Mouse (Mus musculus) limb, embryonic 11.5 days (tissue): ENCODE measurements around the gene Krba1. TPM values are rescaled to one million over a fixed set of nuclear protein-coding genes. Genes with fewer than 3 reads are reported as not detected.

ENCODE experiments used
- ATAC-seq: fragments of 200-750 bp; cut with Nextera tagmentation; 2 replicates; pipeline ENCODE4 v1.8.0; 2017; ENCODE audit warnings: low read depth; ENCODE audit not compliant: insufficient number of reproducible peaks, low FRiP score, low TSS enrichment
- DNase-seq: peaks from one replicate; pipeline ENCODE4 v3.0.0-alpha.2; 2015; ENCODE audit warnings: low spot score
- H3K27ac ChIP-seq: fragments of 300-500 bp; sonication (generic); replicated peaks from 2 replicates; pipeline ENCODE4 v1.5.1; 2014; ENCODE audit warnings: low read depth, mild to moderate bottlenecking, low read length
- H3K27me3 ChIP-seq: fragments of 300-500 bp; sonication (generic); 2 replicates; pipeline ENCODE4 v1.6.1; 2014; ENCODE audit warnings: mild to moderate bottlenecking, low read length, mixed read lengths; ENCODE audit not compliant: control insufficient read depth, insufficient read depth
- H3K36me3 ChIP-seq: fragments of 300-500 bp; sonication (generic); 2 replicates; pipeline ENCODE4 v1.6.1; 2014; ENCODE audit warnings: mild to moderate bottlenecking, low read length, moderate library complexity, mixed read lengths; ENCODE audit not compliant: control insufficient read depth, insufficient read depth
- H3K4me1 ChIP-seq: fragments of 300-500 bp; sonication (generic); 2 replicates; pipeline ENCODE4 v1.6.1; 2014; ENCODE audit warnings: low read length, mixed read lengths; ENCODE audit not compliant: control insufficient read depth, insufficient read depth
- H3K4me2 ChIP-seq: fragments of 300-500 bp; sonication (generic); 2 replicates; pipeline ENCODE4 v1.6.1; 2014; ENCODE audit warnings: low read depth, mild to moderate bottlenecking, moderate library complexity; ENCODE audit not compliant: severe bottlenecking
- H3K4me3 ChIP-seq: fragments of 300-500 bp; sonication (generic); 2 replicates; pipeline ENCODE4 v1.5.1; 2014; ENCODE audit warnings: low read depth, low read length
- H3K9ac ChIP-seq: fragments of 300-500 bp; sonication (generic); 2 replicates; pipeline ENCODE4 v1.6.1; 2014; ENCODE audit warnings: mild to moderate bottlenecking, low read length
- H3K9me3 ChIP-seq: fragments of 300-500 bp; sonication (generic); 2 replicates; pipeline ENCODE4 v1.6.1; 2016; ENCODE audit warnings: low read length; ENCODE audit not compliant: control insufficient read depth
- WGBS: fragments of 180-500 bp; shearing (Covaris S2); extraction: QIAGEN DNeasy Blood & Tissue Kit; methylation state at CpG from one replicate; pipeline ENCODE4 v1.1.7; 2014; 5-methylcytosine and 5-hydroxymethylcytosine counted together
- polyA plus RNA-seq: library from polyadenylated mRNA; unstranded; fragments of >200 nt; fragmentation: Nextera tagmentation; extraction: Ambion mirVana; gene quantifications from 2 replicates; pipeline ENCODE4 v1.2.1, GENCODE M21; 2014

The Krba1 gene
- polyA plus RNA-seq, result 25.2 and 25.5 TPM in 2 replicates

DNA sequence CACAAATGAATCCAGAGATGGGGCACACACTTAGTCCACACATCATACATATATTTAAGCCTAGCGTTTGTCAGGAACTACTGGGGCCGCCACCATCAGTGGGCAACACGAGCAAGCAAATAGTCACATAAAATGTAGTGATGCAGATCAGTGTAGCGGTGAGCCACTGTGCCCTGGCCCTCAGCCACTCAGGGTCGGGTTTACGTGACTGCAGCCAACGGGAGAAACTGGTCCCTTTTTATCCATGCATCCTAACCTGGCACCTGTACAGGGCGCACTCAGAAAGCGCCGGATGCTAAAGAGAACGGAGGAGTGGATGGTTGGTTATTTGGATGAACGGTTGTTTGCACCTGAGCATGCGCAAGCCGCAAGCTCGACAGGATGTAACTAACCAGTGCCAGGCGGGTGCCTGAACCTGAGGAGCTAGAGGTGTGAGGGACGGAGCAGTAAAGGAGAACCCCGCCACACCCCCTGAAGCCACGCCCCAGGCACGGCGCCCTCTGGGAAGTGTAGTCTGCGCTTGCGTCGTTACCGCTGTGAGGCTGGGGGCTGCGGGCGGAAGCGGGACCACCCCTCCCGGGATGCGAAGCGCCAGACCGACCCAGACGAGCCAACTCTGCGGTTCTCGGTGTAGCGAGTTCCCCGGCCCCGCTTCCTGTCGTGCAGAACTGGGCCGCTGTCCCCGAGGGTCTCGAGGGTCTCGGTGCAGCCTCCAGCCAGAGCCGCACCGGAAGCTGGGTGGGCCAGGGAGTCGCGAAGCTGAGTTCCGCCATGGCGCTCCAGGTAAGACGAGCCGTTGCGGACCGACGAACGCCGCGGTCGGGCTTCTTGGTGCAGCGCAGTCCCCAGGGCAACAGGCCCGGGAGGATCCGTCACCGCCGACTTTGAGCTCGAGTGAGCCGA is at the start of gene Krba1:
Krba1 (plus strand) TSS at position 482 of the 903 bp plus-strand sequence.
- Histone ChIP-seq H3K9me3 (no peaks in the 10 kb centered on the region), H3K9ac (peak within 1 kb of the TSS; percentile 79), H3K4me2 (peak within 1 kb of the TSS; percentile 59), H3K4me1 (no peaks in the 10 kb centered on the region), H3K27ac (no peak within 1 kb of the TSS), H3K36me3 (no peaks in the 10 kb centered on the region), H3K27me3 (no peaks in the 10 kb centered on the region), H3K4me3 (peak within 1 kb of the TSS; percentile 69)
- DNase-seq (peak; percentile 93), ATAC-seq (peak; percentile 97)
- WGBS, result 1% methylated on average over 64 of the region's 65 CpGs

DNA sequence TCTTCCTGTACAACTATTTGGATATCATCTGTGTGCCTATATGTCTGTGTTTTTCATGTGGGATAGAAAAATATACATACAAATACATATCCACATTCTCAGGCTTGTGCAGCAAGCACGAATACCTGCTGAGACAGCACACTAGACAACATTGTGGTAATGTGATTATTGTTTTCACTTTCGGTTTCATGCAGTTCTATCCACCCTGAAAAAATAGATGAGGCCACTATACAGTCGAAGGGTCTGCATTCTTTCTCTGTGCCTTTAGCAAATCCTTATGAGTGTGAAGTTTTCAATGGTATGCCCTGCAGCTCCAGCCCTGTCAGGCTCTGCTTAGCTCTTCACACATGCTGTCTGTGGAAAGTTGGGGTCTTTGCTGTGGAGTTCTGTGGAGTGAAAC is 36.5 kb upstream of the Krba1 start:
- H3K9ac ChIP-seq, result no peak overlapping the region
- H3K4me1 ChIP-seq, result no peaks in the 10 kb centered on the region
- whole genome bisulfite sequencing, result 82% methylated on average over 3 of the region's 3 CpGs
- H3K4me3 ChIP-seq, result no peak overlapping the region
- no peaks in the 10 kb centered on the region for H3K9me3 ChIP-seq
- H3K27me3 ChIP-seq, result no peaks in the 10 kb centered on the region
- ATAC-seq (no peak), DNase-seq (no peak)
- H3K4me2 ChIP-seq, result no peak overlapping the region
- no peaks in the 10 kb centered on the region for H3K36me3 ChIP-seq
- H3K27ac ChIP-seq, result no peak overlapping the region

DNA sequence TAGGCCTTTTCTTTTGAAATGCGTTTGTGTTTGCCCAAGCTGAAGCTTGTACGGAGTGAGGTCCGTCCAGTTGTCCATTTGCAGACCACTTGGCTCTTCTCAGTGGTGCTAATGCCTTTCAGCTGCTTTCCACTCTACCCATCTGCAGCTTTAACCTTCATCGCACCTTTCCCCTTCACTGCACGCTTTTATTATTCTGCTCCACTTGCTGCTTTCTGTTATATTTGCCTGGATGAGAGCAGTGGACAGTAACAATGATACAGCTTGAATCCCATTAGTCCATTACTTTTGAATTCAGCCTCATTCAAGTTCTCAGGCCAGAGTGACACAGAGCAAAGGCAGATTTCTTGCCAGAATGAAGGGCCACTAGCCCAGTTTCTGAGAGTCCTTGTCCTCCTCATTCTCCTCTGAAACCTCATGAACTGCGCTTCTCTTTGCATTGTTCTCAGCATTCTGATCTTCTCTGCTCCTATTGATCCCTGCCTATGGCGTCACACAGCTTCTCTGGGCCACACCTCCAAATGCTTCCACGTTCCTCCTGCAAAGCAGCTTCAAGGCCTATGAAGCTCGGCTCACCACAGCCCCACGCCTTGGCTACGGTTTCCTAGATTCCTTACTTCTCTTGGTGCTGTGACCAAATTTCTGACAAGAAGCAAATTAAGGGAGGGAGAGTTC is 28.9 kb upstream of the Krba1 start:
- H3K4me1 ChIP-seq, result peaks cover 8% of the 10 kb centered on the region
- H3K4me3 ChIP-seq, result no peak overlapping the region
- ATAC-seq (no peak), DNase-seq (peak; percentile 21)
- H3K27me3 ChIP-seq, result no peaks in the 10 kb centered on the region
- no peak overlapping the region for H3K9ac ChIP-seq
- H3K27ac ChIP-seq, result no peak overlapping the region
- H3K4me2 ChIP-seq, result no peak overlapping the region
- no peaks in the 10 kb centered on the region for H3K9me3 ChIP-seq
- no peaks in the 10 kb centered on the region for H3K36me3 ChIP-seq
- WGBS, result 43% methylated on average over 11 of the region's 11 CpGs

DNA sequence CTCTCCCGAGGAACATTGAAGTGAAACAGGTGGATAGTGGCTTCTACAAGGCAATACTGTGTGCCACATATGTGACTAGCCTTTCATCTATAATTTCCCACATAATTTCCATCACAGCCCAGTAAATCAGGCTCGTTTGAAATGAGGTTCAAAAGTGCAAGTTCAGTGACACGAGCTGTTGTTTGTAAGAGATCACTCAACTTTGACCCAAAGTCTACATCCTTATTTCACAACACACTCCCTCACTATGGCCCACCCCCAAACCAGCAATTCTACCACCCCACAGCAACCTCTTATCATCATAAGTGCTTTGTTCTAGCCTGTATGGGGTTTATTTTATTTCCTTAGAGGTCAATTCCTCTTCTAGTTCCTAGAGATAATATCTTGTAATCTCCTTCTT is 7.2 kb upstream of the Krba1 start:
- H3K4me3 ChIP-seq, result no peak overlapping the region
- no peak for DNase-seq
- 58% methylated on average over 3 of the region's 3 CpGs for WGBS
- H3K4me2 ChIP-seq, result no peak overlapping the region
- no peaks in the 10 kb centered on the region for H3K27me3 ChIP-seq
- H3K9ac ChIP-seq, result no peak overlapping the region
- no peaks in the 10 kb centered on the region for H3K9me3 ChIP-seq
- H3K36me3 ChIP-seq, result no peaks in the 10 kb centered on the region
- no peak overlapping the region for H3K27ac ChIP-seq
- ATAC-seq, result no peak
- H3K4me1 ChIP-seq, result no peaks in the 10 kb centered on the region

DNA sequence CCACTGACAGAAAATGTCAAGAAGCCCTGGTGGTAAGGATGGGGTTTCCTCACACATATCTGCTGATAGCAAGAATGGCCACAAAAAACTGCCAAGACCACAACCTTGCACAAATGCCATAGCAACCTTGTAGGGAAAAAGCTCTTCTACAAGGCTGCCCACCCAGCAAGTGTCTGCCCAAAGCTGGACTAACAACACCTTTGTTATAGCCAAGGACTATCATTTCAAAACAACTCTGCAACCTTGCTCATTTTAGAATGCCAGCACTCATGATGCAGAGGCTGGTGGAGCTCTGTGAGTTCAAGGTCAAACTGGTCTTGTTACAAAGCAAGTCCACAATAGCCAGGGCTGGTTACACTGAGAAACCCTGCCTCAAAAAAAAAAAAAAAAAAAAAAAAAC is 1.6 kb upstream of the Krba1 start:
- H3K9ac ChIP-seq, result no peak overlapping the region
- no peaks in the 10 kb centered on the region for H3K27me3 ChIP-seq
- no peaks in the 10 kb centered on the region for H3K9me3 ChIP-seq
- H3K4me1 ChIP-seq, result no peaks in the 10 kb centered on the region
- H3K4me3 ChIP-seq, result no peak overlapping the region
- ATAC-seq (no peak), DNase-seq (no peak)
- no peak overlapping the region for H3K27ac ChIP-seq
- no peaks in the 10 kb centered on the region for H3K36me3 ChIP-seq
- H3K4me2 ChIP-seq, result no peak overlapping the region

DNA sequence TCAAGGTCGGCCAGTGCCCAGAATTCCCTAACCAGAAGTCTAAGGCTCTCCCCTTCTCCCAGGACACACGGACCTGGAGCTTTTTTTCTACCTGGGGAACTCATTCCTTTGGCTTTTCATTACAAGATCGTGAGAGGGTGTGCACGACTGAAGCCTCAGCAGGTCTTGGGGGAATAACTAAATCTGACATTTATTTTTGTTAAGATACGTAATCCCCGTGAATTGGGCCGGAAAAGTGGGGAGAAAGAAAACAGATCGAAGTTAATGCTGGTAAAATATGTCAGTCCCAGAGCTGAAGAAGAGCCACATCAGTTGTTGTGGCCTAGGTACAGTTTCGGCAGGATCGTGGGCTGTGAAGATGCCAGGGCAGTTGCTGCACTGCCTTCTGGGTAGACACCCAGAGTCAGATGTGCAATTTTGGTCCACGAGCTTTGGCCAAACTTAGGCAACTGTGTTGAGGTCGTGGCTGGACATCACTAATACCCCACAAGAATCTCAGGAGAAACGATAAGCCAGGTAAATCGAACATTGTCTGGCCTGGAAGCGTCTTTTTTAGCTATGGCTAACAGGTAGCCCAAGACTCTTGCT is 716 bp downstream of the Krba1 start:
- Histone ChIP-seq H3K36me3 (no peaks in the 10 kb centered on the region), H3K27ac (no peak overlapping the region), H3K4me3 (peak overlapping the region; percentile 69), H3K27me3 (no peaks in the 10 kb centered on the region), H3K9me3 (no peaks in the 10 kb centered on the region), H3K4me1 (no peaks in the 10 kb centered on the region), H3K4me2 (peak overlapping the region; percentile 59), H3K9ac (peak overlapping the region; percentile 79)
- ATAC-seq, result peak; percentile 5; the same call in 1 of the 2 replicates
- no peak for DNase-seq
- 35% methylated on average over 15 of the region's 15 CpGs for WGBS

DNA sequence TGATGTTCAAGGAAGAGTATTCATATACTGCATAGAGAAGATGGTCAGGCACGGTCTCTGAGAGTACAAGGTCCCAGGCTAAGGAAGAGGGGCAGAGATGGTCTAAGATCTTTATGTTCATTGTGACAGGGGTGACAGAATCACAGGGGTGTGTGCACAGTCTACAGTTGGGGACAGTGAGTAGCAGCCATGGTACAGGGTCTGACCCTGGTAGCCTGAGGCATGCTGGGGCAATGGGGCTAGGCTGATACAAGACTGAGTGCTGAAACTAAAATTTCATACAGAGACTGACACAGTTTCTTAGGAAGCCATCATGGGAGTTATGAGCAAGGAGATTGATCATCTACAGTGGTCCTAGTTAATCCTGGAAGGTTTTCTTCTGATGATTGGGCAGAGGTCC is 1.3 kb downstream of the Krba1 start:
- Histone ChIP-seq H3K9ac (no peak overlapping the region), H3K4me3 (no peak overlapping the region), H3K36me3 (no peaks in the 10 kb centered on the region), H3K4me2 (peak overlapping the region; percentile 59; the same call in 1 of the 2 replicates), H3K9me3 (no peaks in the 10 kb centered on the region), H3K27ac (no peak overlapping the region), H3K27me3 (no peaks in the 10 kb centered on the region), H3K4me1 (no peaks in the 10 kb centered on the region)
- DNase-seq, result no peak
- ATAC-seq, result no peak
- WGBS, result 95% methylated on average over 1 of the region's 1 CpGs

DNA sequence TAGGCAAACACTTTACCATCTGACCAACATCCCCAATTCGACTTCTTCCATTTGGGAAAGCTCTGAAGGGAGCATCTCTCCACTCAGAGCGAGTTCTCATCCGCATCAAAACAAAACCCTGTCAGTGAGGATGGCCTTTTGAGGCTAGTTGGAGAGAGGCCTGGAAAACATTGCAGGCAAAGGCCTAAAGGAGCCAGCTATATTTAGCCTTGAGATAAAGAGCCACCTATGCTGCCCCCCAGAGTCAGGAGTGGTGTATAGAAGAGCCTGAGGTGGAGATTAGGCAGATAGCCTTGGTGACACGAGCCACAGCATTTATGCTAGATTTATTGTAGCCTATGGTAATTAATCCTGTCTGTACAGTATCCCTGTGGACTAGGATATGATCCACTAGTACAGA is 1.9 kb downstream of the Krba1 start:
- H3K4me3 ChIP-seq, result no peak overlapping the region

More for the DNA sequence above, 1.9 kb downstream of the Krba1 start:
- no peak for ATAC-seq
- Histone ChIP-seq H3K27ac (no peak overlapping the region), H3K36me3 (no peaks in the 10 kb centered on the region), H3K9me3 (no peaks in the 10 kb centered on the region), H3K4me2 (no peak overlapping the region), H3K9ac (no peak overlapping the region), H3K4me1 (no peaks in the 10 kb centered on the region), H3K27me3 (no peaks in the 10 kb centered on the region)
- DNase-seq, result no peak
- WGBS, result 61% methylated on average over 4 of the region's 4 CpGs
